Mouse (Mus musculus): ENCODE measurements around the gene Numbl. TPM values are rescaled to one million over a fixed set of nuclear protein-coding genes. Genes with fewer than 3 reads are reported as not detected.

Numbl gene
- polyA plus RNA-seq, 1 experiment from 2014 or later: 9.1 TPM

- WGBS: 22% methylated on average over 7 of the region's 7 CpGs
- no peak overlapping the region for H3K4me3 ChIP-seq (ENCODE audit: low read length)
- H3K27me3 ChIP-seq (ENCODE audit: control insufficient read depth, insufficient read depth, low read length): no peaks in the 10 kb centered on the region
- H3K27ac ChIP-seq (ENCODE audit: low read depth, low read length): no peak overlapping the region
- no peaks in the 10 kb centered on the region; the same call in 1 of the 2 replicates for H3K36me3 ChIP-seq (ENCODE audit: control insufficient read depth, insufficient read depth, low read length)
- no peak overlapping the region for H3K9ac ChIP-seq (ENCODE audit: low read depth, low read length)
- H3K4me1 ChIP-seq (ENCODE audit: control insufficient read depth, insufficient read depth, low read length): peaks cover 5% of the 10 kb centered on the region
- no peak overlapping the region for H3K4me2 ChIP-seq (replicated peaks; ENCODE audit: low read depth, low read length)
- ATAC-seq (ENCODE audit: low FRiP score, low TSS enrichment): peak; percentile 81; the same call in 1 of the 2 replicates
- peaks cover 11% of the 10 kb centered on the region for H3K9me3 ChIP-seq (ENCODE audit: control insufficient read depth, low read length)
Observed at GRCm38 (mm10) chr7:27315958-27316357, 57.7 kb downstream of the Numbl start.

- 91% methylated on average over 22 of the region's 22 CpGs for WGBS
- H3K9ac ChIP-seq (ENCODE audit: low read depth, low read length): no peak overlapping the region
- no peaks in the 10 kb centered on the region for H3K27me3 ChIP-seq (ENCODE audit: control insufficient read depth, insufficient read depth, low read length)
- ATAC-seq (ENCODE audit: low FRiP score, low TSS enrichment): no peak
- no peaks in the 10 kb centered on the region for H3K36me3 ChIP-seq (ENCODE audit: control insufficient read depth, insufficient read depth, low read length)
- H3K9me3 ChIP-seq (ENCODE audit: control insufficient read depth, low read length): peaks cover 2% of the 10 kb centered on the region
- H3K4me3 ChIP-seq (ENCODE audit: low read length): no peak overlapping the region
- no peak overlapping the region for H3K4me2 ChIP-seq (replicated peaks; ENCODE audit: low read depth, low read length)
- no peak overlapping the region for H3K27ac ChIP-seq (ENCODE audit: low read depth, low read length)
- H3K4me1 ChIP-seq (ENCODE audit: control insufficient read depth, insufficient read depth, low read length): peaks cover 5% of the 10 kb centered on the region
Observed at GRCm38 (mm10) chr7:27319411-27319810, 61.2 kb downstream of the Numbl start.

- H3K4me1 ChIP-seq (ENCODE audit: control insufficient read depth, insufficient read depth, low read length): peaks cover 11% of the 10 kb centered on the region
- H3K9me3 ChIP-seq (ENCODE audit: control insufficient read depth, low read length): no peaks in the 10 kb centered on the region
- H3K4me2 ChIP-seq (replicated peaks; ENCODE audit: low read depth, low read length): no peak overlapping the region
- no peak for ATAC-seq (ENCODE audit: low FRiP score, low TSS enrichment)
- H3K9ac ChIP-seq (ENCODE audit: low read depth, low read length): no peak overlapping the region
- H3K4me3 ChIP-seq (ENCODE audit: low read length): no peak overlapping the region
- no peaks in the 10 kb centered on the region for H3K36me3 ChIP-seq (ENCODE audit: control insufficient read depth, insufficient read depth, low read length)
- WGBS: 16% methylated on average over 13 of the region's 13 CpGs
- no peak overlapping the region for H3K27ac ChIP-seq (ENCODE audit: low read depth, low read length)
- H3K27me3 ChIP-seq (ENCODE audit: control insufficient read depth, insufficient read depth, low read length): peaks cover 4% of the 10 kb centered on the region; the same call in 1 of the 2 replicates
Observed at GRCm38 (mm10) chr7:27322291-27322690, 64.1 kb downstream of the Numbl start.

GRCm38 (mm10) chr7:27323001-27323400 is 64.8 kb downstream of the Numbl start:
- Histone ChIP-seq H3K4me1 (ENCODE audit: control insufficient read depth, insufficient read depth, low read length) (peaks cover 11% of the 10 kb centered on the region), H3K9ac (ENCODE audit: low read depth, low read length) (no peak overlapping the region), H3K27me3 (ENCODE audit: control insufficient read depth, insufficient read depth, low read length) (peaks cover 9% of the 10 kb centered on the region; the same call in 1 of the 2 replicates), H3K27ac (ENCODE audit: low read depth, low read length) (no peak overlapping the region), H3K36me3 (ENCODE audit: control insufficient read depth, insufficient read depth, low read length) (no peaks in the 10 kb centered on the region), H3K4me2 (replicated peaks; ENCODE audit: low read depth, low read length) (no peak overlapping the region), H3K9me3 (ENCODE audit: control insufficient read depth, low read length) (no peaks in the 10 kb centered on the region), H3K4me3 (ENCODE audit: low read length) (no peak overlapping the region)
- no peak for ATAC-seq (ENCODE audit: low FRiP score, low TSS enrichment)
- WGBS: 91% methylated on average over 5 of the region's 5 CpGs

GRCm38 (mm10) chr7:27324161-27324560 is 65.9 kb downstream of the Numbl start:
- no peaks in the 10 kb centered on the region for H3K36me3 ChIP-seq (ENCODE audit: control insufficient read depth, insufficient read depth, low read length)
- ATAC-seq (ENCODE audit: low FRiP score, low TSS enrichment): no peak
- peaks cover 11% of the 10 kb centered on the region for H3K4me1 ChIP-seq (ENCODE audit: control insufficient read depth, insufficient read depth, low read length)
- peaks cover 9% of the 10 kb centered on the region; the same call in 1 of the 2 replicates for H3K27me3 ChIP-seq (ENCODE audit: control insufficient read depth, insufficient read depth, low read length)
- no peak overlapping the region for H3K9ac ChIP-seq (ENCODE audit: low read depth, low read length)
- 96% methylated on average over 11 of the region's 11 CpGs for WGBS
- no peak overlapping the region for H3K4me2 ChIP-seq (replicated peaks; ENCODE audit: low read depth, low read length)
- no peak overlapping the region for H3K4me3 ChIP-seq (ENCODE audit: low read length)
- no peak overlapping the region for H3K27ac ChIP-seq (ENCODE audit: low read depth, low read length)
- no peaks in the 10 kb centered on the region for H3K9me3 ChIP-seq (ENCODE audit: control insufficient read depth, low read length)

- ATAC-seq (ENCODE audit: low FRiP score, low TSS enrichment): no peak
- Histone ChIP-seq H3K4me1 (ENCODE audit: control insufficient read depth, insufficient read depth, low read length) (peaks cover 11% of the 10 kb centered on the region), H3K4me3 (ENCODE audit: low read length) (no peak overlapping the region), H3K36me3 (ENCODE audit: control insufficient read depth, insufficient read depth, low read length) (no peaks in the 10 kb centered on the region), H3K9ac (ENCODE audit: low read depth, low read length) (no peak overlapping the region), H3K9me3 (ENCODE audit: control insufficient read depth, low read length) (no peaks in the 10 kb centered on the region), H3K4me2 (replicated peaks; ENCODE audit: low read depth, low read length) (no peak overlapping the region), H3K27ac (ENCODE audit: low read depth, low read length) (no peak overlapping the region), H3K27me3 (ENCODE audit: control insufficient read depth, insufficient read depth, low read length) (peaks cover 13% of the 10 kb centered on the region)
- 46% methylated on average over 19 of the region's 20 CpGs for WGBS
Observed at GRCm38 (mm10) chr7:27324928-27325327, 66.7 kb downstream of the Numbl start.

GRCm38 (mm10) chr7:27325697-27326096 is 67.5 kb downstream of the Numbl start:
- WGBS: 2% methylated on average over 24 of the region's 24 CpGs
- Histone ChIP-seq H3K9me3 (ENCODE audit: control insufficient read depth, low read length) (no peaks in the 10 kb centered on the region), H3K36me3 (ENCODE audit: control insufficient read depth, insufficient read depth, low read length) (no peaks in the 10 kb centered on the region), H3K9ac (ENCODE audit: low read depth, low read length) (no peak overlapping the region), H3K4me1 (ENCODE audit: control insufficient read depth, insufficient read depth, low read length) (peaks cover 17% of the 10 kb centered on the region), H3K27ac (ENCODE audit: low read depth, low read length) (no peak overlapping the region), H3K4me2 (replicated peaks; ENCODE audit: low read depth, low read length) (peak overlapping the region; percentile 46), H3K27me3 (ENCODE audit: control insufficient read depth, insufficient read depth, low read length) (peaks cover 20% of the 10 kb centered on the region), H3K4me3 (ENCODE audit: low read length) (peak overlapping the region; percentile 28)
- peak; percentile 61 for ATAC-seq (ENCODE audit: low FRiP score, low TSS enrichment)

GRCm38 (mm10) chr7:27326101-27326880 is 68.1 kb downstream of the Numbl start:
- Histone ChIP-seq H3K36me3 (ENCODE audit: control insufficient read depth, insufficient read depth, low read length) (no peaks in the 10 kb centered on the region), H3K27ac (ENCODE audit: low read depth, low read length) (no peak overlapping the region), H3K9me3 (ENCODE audit: control insufficient read depth, low read length) (no peaks in the 10 kb centered on the region), H3K4me1 (ENCODE audit: control insufficient read depth, insufficient read depth, low read length) (peaks cover 19% of the 10 kb centered on the region), H3K27me3 (ENCODE audit: control insufficient read depth, insufficient read depth, low read length) (peaks cover 20% of the 10 kb centered on the region), H3K9ac (ENCODE audit: low read depth, low read length) (no peak overlapping the region), H3K4me3 (ENCODE audit: low read length) (peak overlapping the region; percentile 28), H3K4me2 (replicated peaks; ENCODE audit: low read depth, low read length) (peak overlapping the region; percentile 46)
- ATAC-seq (ENCODE audit: low FRiP score, low TSS enrichment): peak; percentile 21; the same call in 1 of the 2 replicates
- WGBS: 32% methylated on average over 34 of the region's 34 CpGs

GRCm38 (mm10) chr7:27327500-27327899 is 69.3 kb downstream of the Numbl start:
- Histone ChIP-seq H3K9me3 (ENCODE audit: control insufficient read depth, low read length) (no peaks in the 10 kb centered on the region), H3K27me3 (ENCODE audit: control insufficient read depth, insufficient read depth, low read length) (peaks cover 27% of the 10 kb centered on the region), H3K27ac (ENCODE audit: low read depth, low read length) (no peak overlapping the region), H3K36me3 (ENCODE audit: control insufficient read depth, insufficient read depth, low read length) (no peaks in the 10 kb centered on the region), H3K4me3 (ENCODE audit: low read length) (no peak overlapping the region), H3K4me1 (ENCODE audit: control insufficient read depth, insufficient read depth, low read length) (peaks cover 31% of the 10 kb centered on the region), H3K4me2 (replicated peaks; ENCODE audit: low read depth, low read length) (no peak overlapping the region), H3K9ac (ENCODE audit: low read depth, low read length) (no peak overlapping the region)
- WGBS: 94% methylated on average over 8 of the region's 8 CpGs
- ATAC-seq (ENCODE audit: low FRiP score, low TSS enrichment): no peak

Measured in kidney, embryonic 14.5 days (tissue).